Mouse (Mus musculus) spleen, embryonic (tissue): ENCODE data around the gene Iqcj.
"Not testable (repeated sequence)": the region's sequence is repeated elsewhere in the genome, so short reads cannot be mapped to it uniquely, and the experiment has no call there.

Experiments used
- CTCF ChIA-PET: fragments of 350-600 bp; sonication (Branson Sonifier 250); formaldehyde crosslinking; loops from one replicate; lab custom pipeline; 2022; lab: Charles Lee

The Iqcj gene

DNA sequence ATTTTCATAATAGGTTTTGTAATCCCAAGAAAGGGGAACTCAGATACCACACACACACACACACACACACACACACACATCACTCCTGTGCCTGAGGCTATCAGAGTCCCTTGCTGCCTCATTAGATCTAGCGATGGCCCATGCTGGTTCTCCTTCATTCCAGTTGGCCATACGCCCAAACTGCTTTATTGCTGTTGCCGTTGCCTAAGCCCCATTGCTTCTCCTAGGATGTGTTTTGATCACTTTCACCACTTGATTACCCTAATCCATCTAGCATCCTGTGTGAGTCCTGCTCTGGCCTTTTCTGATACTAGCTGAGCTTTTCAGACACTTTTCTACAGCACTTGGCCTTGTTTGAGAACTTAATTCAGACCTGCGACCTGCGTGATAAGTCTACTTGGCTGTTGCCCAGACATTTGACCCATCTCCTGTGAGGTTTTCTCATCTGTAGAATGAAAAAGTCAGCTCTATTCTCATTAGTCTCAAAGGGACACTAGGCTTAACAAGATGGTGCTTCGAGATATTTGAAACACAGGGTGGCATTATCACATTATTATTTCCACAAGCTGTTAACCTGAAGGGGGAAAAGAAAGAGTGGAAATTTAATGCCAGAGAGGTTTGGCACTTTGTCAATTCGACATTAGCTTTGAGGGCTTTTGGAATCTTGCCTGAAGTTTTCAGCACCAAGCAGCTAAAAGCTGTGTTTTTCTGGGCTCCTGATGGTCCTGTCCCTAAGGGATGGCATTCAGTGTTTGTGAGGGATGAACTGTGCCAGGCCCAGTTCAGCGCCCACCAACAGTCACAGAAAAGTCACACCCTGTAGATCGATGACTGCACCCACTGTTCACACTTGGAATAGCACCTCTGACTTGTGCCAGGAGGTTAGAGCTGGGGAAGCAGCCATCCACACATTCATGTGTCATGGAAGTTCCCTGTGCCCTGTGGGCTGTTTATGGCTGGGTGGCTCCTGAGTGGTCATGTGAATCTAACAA is 179.7 kb downstream of the Iqcj start:
- CTCF ChIA-PET = no interaction called here

- CTCF ChIA-PET = no interaction called here
Observed at GRCm38 (mm10) chr3:68077406-68077805, 185.4 kb downstream of the Iqcj start.

DNA sequence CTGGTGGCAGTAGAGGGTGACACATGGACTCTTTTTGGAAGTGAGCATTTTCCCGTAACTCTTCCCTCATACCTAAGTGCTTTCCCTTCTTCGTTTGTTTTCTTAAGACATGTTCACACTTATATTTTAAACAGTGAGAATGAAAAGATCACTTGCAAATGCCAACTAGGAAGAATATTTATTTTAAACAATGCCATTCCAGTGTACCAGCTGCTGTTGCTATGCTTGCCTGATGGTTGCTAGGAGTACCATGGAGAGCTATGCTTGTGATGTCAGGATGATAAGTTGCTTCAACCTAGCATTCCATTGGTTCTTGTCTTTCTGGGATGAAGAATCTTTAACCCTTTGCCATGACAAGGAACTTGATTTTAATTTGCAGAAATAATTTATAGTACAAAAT is 193.0 kb downstream of the Iqcj start:
- CTCF ChIA-PET = no interaction called here

- CTCF ChIA-PET = no interaction called here
Observed at GRCm38 (mm10) chr3:68092108-68092507, 200.1 kb downstream of the Iqcj start.

DNA sequence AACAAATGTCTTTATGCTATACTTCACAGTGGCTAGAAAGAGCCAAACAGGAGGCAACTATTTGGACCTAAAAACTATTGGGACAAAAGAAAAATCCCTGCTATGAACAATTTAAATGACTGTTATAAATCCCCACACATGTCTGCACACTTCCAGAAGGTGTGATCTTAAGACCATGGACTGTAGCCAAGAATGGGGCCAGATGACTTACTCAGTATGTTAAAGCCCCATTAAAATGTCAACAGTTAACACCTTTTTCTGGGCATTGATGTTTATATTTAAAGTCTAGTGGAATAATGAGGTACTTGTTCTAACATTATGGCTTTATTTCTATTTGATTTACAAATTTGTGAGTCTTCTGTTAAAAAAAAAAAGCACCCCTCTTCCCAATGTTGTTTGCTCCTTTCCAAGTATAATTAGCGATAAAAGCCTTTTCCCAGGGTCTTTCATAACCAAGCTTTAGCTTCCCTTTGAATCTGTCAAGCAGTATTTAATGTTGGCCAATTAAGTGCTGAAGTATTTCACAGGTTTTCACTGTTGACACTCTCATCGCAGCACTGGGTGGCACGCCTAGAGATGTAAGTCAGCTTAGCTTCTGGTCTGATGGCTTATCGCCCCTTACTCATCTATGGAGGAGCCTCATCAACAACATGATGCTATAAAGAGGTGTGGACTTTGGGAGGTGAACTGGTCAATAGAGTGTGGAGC is 204.9 kb downstream of the Iqcj start:
- CTCF ChIA-PET = no interaction called here

GRCm38 (mm10) chr3:68099561-68099960 is 207.5 kb downstream of the Iqcj start:
- CTCF ChIA-PET = not testable (repeated sequence)

DNA sequence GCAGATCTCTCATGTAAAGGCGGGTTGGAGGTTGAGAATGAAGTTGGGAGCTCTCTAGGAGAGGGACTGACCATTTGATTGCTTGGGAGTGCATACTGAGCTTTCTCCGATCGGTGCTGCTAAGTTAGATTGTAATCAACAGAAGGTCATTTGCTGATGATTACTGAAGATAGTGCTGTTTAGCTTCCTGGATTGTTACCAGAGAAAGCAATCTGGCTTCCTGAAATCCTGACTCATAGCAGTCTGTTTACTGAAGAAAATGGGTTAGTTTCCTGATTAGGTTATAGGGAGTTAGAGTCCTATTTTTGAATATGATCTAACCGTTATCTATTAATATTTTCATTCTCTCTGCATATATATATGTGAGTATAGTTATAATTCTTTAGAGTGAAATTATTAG is 209.3 kb downstream of the Iqcj start:
- CTCF ChIA-PET = no interaction called here

DNA sequence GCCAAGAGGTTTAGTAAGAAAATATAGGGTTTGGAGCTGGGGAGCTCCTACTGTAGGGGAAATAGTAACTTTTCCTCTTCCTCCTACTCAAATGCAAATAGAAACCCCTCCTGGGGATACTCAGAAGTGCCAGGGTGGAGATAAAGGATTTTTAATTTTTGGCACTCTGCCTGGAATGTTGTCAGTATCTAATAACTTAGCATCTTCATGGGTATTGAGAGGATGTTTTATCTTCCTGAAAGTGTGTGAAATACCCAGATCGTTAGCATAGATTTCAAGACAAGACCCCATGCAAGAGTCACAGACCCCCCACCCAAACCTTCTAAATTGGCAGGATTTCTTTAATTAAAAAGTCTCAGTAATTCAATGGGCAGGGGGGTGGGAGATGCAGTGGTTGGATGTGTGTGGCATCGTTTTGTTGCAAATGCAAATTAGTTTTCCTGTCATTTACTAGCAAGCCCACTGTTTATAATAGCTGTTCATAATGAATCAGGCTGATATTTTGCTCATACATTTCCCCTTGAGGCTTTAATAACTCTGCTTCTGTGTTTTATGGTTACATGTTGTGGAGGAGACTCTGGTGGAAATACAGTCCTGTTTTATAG is 213.2 kb downstream of the Iqcj start:
- CTCF ChIA-PET = no interaction called here
